Mouse (Mus musculus): ENCODE measurements around the gene Adam1a. TPM values are rescaled to one million over a fixed set of nuclear protein-coding genes. Genes with fewer than 3 reads are reported as not detected.

The Adam1a gene
- polyA plus RNA-seq (2012; rRNA removed) = 1.9 and 3.7 TPM in 2 replicates

DNA sequence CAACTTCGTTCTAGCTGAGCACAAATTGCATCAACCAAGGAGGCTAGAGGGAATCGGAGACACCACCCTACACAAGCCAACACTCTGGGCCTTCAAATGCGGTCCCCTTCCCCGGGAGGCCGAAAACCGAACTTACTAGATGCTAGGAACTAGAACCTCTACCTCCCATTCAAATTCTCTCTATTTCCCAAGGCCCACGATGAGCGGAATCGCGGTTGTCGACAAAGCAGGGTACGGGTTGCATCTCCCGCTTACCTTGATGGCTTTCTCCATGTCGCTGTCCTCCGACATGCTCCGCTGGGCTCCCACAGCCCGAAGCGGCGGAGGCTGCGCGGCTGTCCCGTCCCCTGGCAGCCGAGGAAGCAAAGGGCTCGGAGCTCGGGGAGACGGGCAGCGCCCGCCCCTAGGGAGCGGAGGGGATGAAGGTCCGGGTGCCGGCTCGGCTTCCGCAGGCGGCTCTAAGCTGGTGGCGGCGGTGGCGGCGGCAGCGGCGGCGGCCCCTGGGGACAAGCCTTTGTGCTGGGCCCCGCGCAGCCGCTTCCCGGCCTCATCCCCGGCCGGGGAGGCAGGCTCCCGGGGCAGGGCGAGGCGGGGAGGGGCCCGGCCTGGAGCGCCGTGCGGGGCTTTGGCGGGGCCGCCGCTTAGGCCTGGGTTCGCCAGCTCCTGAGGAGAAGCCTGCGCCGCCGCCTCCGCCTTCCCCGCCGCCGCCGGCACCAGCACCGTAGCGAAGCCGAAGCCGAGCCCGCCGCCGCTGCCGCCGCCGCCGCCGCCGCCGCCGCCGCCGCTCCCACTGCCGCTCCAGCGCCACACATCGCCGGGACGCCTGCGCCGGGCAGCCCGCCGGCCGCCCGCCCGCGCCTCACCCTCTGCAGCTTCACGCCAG is at the start of gene Adam1a, which contains the start of gene Gm42878:
TSS of gene Adam1a (minus strand) at position 573 of the 883 bp plus-strand sequence.
TSS of gene Gm42878 (minus strand) at position 573 of the 883 bp plus-strand sequence.
- Histone ChIP-seq H3K27ac (ENCODE audit: insufficient read depth, low read depth, low read length) (peak within 1 kb of the TSS; percentile 76), H3K27me3 (ENCODE audit: control insufficient read depth, insufficient read depth, low read length) (no peaks in the 10 kb centered on the region; the same call in 1 of the 2 replicates), H3K36me3 (ENCODE audit: control insufficient read depth, insufficient read depth, low read length) (no peaks in the 10 kb centered on the region; the same call in 1 of the 2 replicates), H3K4me3 (ENCODE audit: low read depth, low read length) (peak within 1 kb of the TSS; percentile 75), H3K4me1 (ENCODE audit: control insufficient read depth, insufficient read depth, insufficient read length, low read length) (peaks cover 3% of the 10 kb centered on the region; the same call in 1 of the 2 replicates)
- under 1% methylated on average over 89 of the region's 97 CpGs for WGBS
- peak; percentile 18; the same call in 1 of the 2 replicates for TF ChIP-seq POLR2A (IDR thresholded peaks at IDR 0.05; ENCODE audit: low read depth, low read length)
- TF ChIP-seq CTCF (IDR thresholded peaks at IDR 0.05; ENCODE audit: extremely low read depth, insufficient read length, insufficient replicate concordance, low read depth, low read length) = no peak

DNA sequence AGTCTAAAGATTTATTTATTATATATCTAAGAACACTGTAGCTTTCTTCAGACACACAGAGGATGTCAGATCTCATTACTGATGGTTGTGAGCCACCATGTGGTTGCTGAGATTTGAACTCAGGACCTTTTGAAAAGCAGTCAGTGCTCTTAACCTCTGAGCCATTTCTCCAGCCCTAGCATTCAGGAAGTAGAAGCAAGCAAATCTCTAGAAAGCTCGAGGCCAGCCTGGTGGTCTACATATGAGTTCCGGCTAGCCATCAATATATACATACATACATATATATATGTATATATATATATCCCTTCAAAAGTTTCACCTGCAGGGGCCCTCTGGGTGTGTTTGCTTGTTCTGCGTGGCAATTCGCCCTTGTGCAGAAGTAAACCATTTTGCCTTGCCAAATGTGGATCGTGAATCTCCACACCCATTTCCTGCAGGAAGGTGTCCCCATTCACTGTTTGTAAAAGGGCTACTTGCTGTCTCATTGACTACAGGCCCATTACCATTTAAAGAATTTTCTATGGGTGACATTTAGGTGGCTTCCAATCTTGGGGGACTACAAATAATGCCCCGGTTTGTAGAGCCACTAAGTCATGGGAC is 49.5 kb upstream of the Adam1a start:
- Histone ChIP-seq H3K36me3 (ENCODE audit: control insufficient read depth, insufficient read depth, low read length) (no peaks in the 10 kb centered on the region), H3K27me3 (ENCODE audit: control insufficient read depth, insufficient read depth, low read length) (no peaks in the 10 kb centered on the region), H3K4me1 (ENCODE audit: control insufficient read depth, insufficient read depth, insufficient read length, low read length) (peaks cover 6% of the 10 kb centered on the region), H3K27ac (ENCODE audit: insufficient read depth, low read depth, low read length) (no peak overlapping the region), H3K4me3 (ENCODE audit: low read depth, low read length) (no peak overlapping the region)
- TF ChIP-seq CTCF (IDR thresholded peaks at IDR 0.05; ENCODE audit: extremely low read depth, insufficient read length, insufficient replicate concordance, low read depth, low read length) = no peak
- TF ChIP-seq POLR2A (IDR thresholded peaks at IDR 0.05; ENCODE audit: low read depth, low read length) = no peak
- WGBS = 37% methylated on average over 6 of the region's 6 CpGs

DNA sequence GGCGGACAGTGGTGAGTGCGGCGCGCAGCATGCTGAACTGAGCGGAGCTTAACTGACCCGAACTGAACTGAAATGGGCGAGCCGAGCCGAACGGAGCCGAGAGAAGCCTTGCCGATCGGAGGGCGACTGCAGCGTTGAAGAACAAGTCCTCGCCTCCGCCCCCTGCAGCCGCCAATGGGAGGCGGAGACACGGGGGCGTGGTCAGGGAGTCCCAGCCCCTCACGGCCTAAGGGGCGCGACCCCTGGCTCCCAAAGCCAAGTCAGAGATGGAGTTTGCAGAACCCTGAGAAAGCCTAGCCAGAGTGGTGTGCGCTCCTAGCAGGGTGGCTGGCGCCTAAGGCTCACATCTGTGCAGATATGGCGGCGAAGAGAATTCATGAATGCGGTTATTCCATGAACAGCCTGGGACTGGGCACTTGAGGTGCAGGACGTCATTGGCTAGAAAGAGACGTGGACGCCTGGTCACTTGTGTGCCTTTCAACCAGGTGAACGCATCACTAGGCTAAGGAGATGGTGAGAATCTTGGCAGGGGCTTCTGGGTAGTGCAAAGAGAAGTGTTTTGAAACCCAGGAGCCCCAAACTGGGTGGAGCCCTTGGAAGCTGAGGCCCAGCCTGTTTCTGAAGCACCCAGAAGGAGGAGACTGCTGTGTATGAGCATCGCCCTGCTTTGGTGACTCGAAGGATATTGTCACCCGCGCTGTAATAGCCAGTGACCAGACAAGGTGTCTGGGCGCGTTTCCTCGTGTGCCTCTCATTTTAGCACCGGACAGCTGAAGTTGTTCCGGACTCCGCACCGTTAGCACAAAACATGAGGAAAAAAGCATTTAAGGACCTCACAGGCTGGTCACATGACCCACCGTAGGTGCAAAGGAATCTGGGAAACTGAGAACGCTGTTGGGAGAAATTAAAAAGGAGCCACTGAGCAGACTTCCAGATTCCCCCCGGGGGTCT is 48.4 kb upstream of the Adam1a start, which contains the start of gene Aldh2:
TSS of gene Aldh2 (minus strand) at position 374 of the 951 bp plus-strand sequence.
- peak within 1 kb of the TSS; percentile 79 for H3K4me3 ChIP-seq (ENCODE audit: low read depth, low read length)
- no peaks in the 10 kb centered on the region for H3K27me3 ChIP-seq (ENCODE audit: control insufficient read depth, insufficient read depth, low read length)
- TF ChIP-seq POLR2A (IDR thresholded peaks at IDR 0.05; ENCODE audit: low read depth, low read length) = peak; percentile 80
- no peak for TF ChIP-seq CTCF (IDR thresholded peaks at IDR 0.05; ENCODE audit: extremely low read depth, insufficient read length, insufficient replicate concordance, low read depth, low read length)
- H3K36me3 ChIP-seq (ENCODE audit: control insufficient read depth, insufficient read depth, low read length) = no peaks in the 10 kb centered on the region
- H3K27ac ChIP-seq (ENCODE audit: insufficient read depth, low read depth, low read length) = peak within 1 kb of the TSS; percentile 86
- peaks cover 6% of the 10 kb centered on the region for H3K4me1 ChIP-seq (ENCODE audit: control insufficient read depth, insufficient read depth, insufficient read length, low read length)
- under 1% methylated on average over 47 of the region's 47 CpGs for whole genome bisulfite sequencing

DNA sequence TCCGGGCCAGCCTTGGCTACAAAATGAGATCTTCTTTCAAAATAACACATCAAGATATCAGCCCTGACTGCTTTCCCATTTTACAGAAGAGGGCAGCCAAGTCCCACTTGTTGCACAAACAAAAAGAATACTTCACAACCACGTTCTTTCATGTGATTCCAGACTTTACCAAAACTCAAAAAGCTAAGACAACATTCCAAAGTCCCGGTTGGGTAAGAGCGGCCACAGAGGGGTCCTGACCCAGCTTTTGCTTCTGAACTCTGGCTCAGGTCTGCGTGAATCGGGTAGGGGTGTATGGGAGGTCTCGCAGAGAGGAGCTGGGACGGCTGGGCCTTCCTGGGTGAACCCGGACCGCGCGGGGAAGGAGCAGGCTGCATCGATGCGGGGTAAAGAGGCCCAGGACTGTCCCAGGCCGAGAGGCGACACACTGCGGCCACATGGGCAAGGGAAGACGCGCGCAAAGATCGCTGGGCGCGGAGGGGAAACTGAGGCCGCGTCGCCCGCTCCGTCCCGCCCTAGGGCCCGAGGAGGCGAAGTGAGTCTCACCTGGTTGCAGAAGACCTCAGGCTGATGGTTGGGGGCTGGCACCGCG is 47.6 kb upstream of the Adam1a start:
- TF ChIP-seq POLR2A (IDR thresholded peaks at IDR 0.05; ENCODE audit: low read depth, low read length) (no peak), CTCF (IDR thresholded peaks at IDR 0.05; ENCODE audit: extremely low read depth, insufficient read length, insufficient replicate concordance, low read depth, low read length) (no peak)
- Histone ChIP-seq H3K27ac (ENCODE audit: insufficient read depth, low read depth, low read length) (peak overlapping the region; percentile 86), H3K4me1 (ENCODE audit: control insufficient read depth, insufficient read depth, insufficient read length, low read length) (peaks cover 6% of the 10 kb centered on the region), H3K27me3 (ENCODE audit: control insufficient read depth, insufficient read depth, low read length) (no peaks in the 10 kb centered on the region), H3K36me3 (ENCODE audit: control insufficient read depth, insufficient read depth, low read length) (no peaks in the 10 kb centered on the region), H3K4me3 (ENCODE audit: low read depth, low read length) (peak overlapping the region; percentile 79)
- 5% methylated on average over 33 of the region's 33 CpGs for WGBS

DNA sequence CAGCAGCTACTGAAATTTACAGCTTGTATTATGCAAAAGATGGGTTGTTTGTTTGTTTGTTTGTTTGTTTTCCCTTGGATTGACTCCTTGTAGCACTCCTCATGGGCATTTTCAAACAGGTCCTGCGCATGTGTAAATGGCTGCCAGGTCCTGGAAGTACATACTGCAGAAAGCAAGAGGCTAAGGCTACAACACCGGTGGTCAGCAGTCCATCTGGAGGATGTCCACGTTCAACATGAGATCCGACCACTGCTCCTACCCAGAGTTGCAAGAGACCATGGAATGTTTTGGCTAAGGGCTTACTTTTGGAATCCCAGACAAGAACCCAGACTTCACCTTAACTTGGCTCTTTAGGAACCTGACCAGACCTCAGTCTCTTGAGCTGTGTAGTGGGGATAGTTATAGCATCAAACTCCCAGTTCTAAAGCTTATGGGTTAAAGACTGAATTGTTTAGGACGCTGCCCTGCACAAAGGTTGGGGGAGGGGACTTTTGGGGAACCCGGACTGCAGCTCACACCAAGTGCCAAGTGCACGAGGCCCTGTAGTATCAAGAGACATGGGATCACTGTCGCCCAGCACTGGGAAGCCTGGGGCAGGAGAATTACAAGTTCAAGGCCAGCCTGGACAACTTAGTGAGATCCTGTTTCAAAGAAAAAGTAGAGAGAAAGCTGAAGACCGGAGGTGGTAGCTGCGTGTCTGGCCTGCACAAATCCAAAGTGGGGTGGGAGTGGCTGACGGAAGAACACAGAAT is 47.0 kb upstream of the Adam1a start:
- Histone ChIP-seq H3K27me3 (ENCODE audit: control insufficient read depth, insufficient read depth, low read length) (no peaks in the 10 kb centered on the region), H3K4me1 (ENCODE audit: control insufficient read depth, insufficient read depth, insufficient read length, low read length) (peaks cover 6% of the 10 kb centered on the region; the same call in 1 of the 2 replicates), H3K27ac (ENCODE audit: insufficient read depth, low read depth, low read length) (peak overlapping the region; percentile 15; the same call in 1 of the 2 replicates), H3K4me3 (ENCODE audit: low read depth, low read length) (peak overlapping the region; percentile 79), H3K36me3 (ENCODE audit: control insufficient read depth, insufficient read depth, low read length) (no peaks in the 10 kb centered on the region)
- TF ChIP-seq CTCF (IDR thresholded peaks at IDR 0.05; ENCODE audit: extremely low read depth, insufficient read length, insufficient replicate concordance, low read depth, low read length) (no peak), POLR2A (IDR thresholded peaks at IDR 0.05; ENCODE audit: low read depth, low read length) (no peak)
- WGBS = 68% methylated on average over 11 of the region's 11 CpGs
